ENCODE assay signal across 30 mouse cellular contexts in genomic region chr1:164480755-164481644, GRCm38 (mm10). TPM values are rescaled to one million over a fixed set of nuclear protein-coding genes. Genes with fewer than 3 reads are reported as not detected.
DNase-seq lines count a peak whose midpoint lies in the region; ATAC-seq and TF ChIP-seq lines count a peak whose summit lies in the region.
"Had no signal": no experiment of that assay in that cellular context is flagged by ENCODE, and none has a peak within 500 bp of the region (broad histone marks: within the 10 kb centered on the region; RNA-seq: fewer than 3 reads in every experiment).

No protein-coding gene starts in this region.

- no peak for TF ChIP-seq CTCF in small intestine, adult 2 months (IDR thresholded peaks at IDR 0.05; ENCODE audit: extremely low read depth, insufficient read length, insufficient replicate concordance, low read depth, low read length)

- H3K4me3 ChIP-seq in heart, embryonic 11.5 days (ENCODE audit: low read depth, low read length) = no peak overlapping the region
- H3K4me3 ChIP-seq in intestine, embryonic 14.5 days (ENCODE audit: low read depth, low read length) = no peak overlapping the region
- no peak overlapping the region for H3K4me3 ChIP-seq in intestine, embryonic 16.5 days (ENCODE audit: low read length)
- no peak overlapping the region for H3K4me3 ChIP-seq in small intestine, adult 2 months (ENCODE audit: low read depth, low read length)
- no peak overlapping the region for H3K4me3 ChIP-seq in limb, embryonic 10.5 days
- H3K4me3 ChIP-seq: embryonic facial prominence, embryonic 10.5 days; embryonic facial prominence, embryonic 13.5 days; erythroblast, embryonic 14.5 days; forebrain, embryonic 12.5 days; forebrain, embryonic 15.5 days; heart, embryonic 13.5 days had no signal

- no peak for TF ChIP-seq POLR2A in small intestine, adult 2 months (IDR thresholded peaks at IDR 0.05; ENCODE audit: low read depth, low read length)

- H3K36me3 ChIP-seq in heart, embryonic 11.5 days (ENCODE audit: control insufficient read depth, insufficient read depth, low read length) = no peaks in the 10 kb centered on the region
- H3K36me3 ChIP-seq in intestine, embryonic 14.5 days (ENCODE audit: control insufficient read depth, insufficient read depth, low read length) = no peaks in the 10 kb centered on the region
- H3K36me3 ChIP-seq in intestine, embryonic 16.5 days (ENCODE audit: control insufficient read depth, insufficient read depth, low read length) = no peaks in the 10 kb centered on the region
- H3K36me3 ChIP-seq in small intestine, adult 2 months (ENCODE audit: control insufficient read depth, insufficient read depth, low read length) = no peaks in the 10 kb centered on the region
- H3K36me3 ChIP-seq in limb, embryonic 10.5 days = no peaks in the 10 kb centered on the region
- H3K36me3 ChIP-seq: embryonic facial prominence, embryonic 10.5 days; embryonic facial prominence, embryonic 13.5 days; forebrain, embryonic 12.5 days; forebrain, embryonic 15.5 days; G1E; heart, embryonic 13.5 days had no signal

- no peaks in the 10 kb centered on the region for H3K27me3 ChIP-seq in heart, embryonic 11.5 days (ENCODE audit: control insufficient read depth, insufficient read depth, low read length)
- H3K27me3 ChIP-seq in intestine, embryonic 14.5 days (replicated peaks; ENCODE audit: control insufficient read depth, insufficient read depth, low read length) = no peaks in the 10 kb centered on the region
- H3K27me3 ChIP-seq in intestine, embryonic 16.5 days (replicated peaks; ENCODE audit: control insufficient read depth, insufficient read depth, low read length) = no peaks in the 10 kb centered on the region
- no peaks in the 10 kb centered on the region for H3K27me3 ChIP-seq in small intestine, adult 2 months (ENCODE audit: control insufficient read depth, insufficient read depth, low read length)
- H3K27me3 ChIP-seq in limb, embryonic 10.5 days (ENCODE audit: low read depth, poor library complexity, severe bottlenecking) = no peaks in the 10 kb centered on the region
- H3K27me3 ChIP-seq: CH12.LX; embryonic facial prominence, embryonic 13.5 days; forebrain, embryonic 15.5 days; heart, embryonic 13.5 days; Patski had no signal

- DNase-seq in heart, adult 11 months = peak; percentile 33
- DNase-seq in intestine, embryonic 14.5 days (ENCODE audit: low spot score) = peak; percentile 27
- no peak for DNase-seq in cerebellum, adult 18-20 months
- DNase-seq in left cerebral cortex, adult 8-10 months (ENCODE audit: low spot score in 2 of 2) = no peak
- no peak for DNase-seq in limb, embryonic 10.5 days (ENCODE audit: low spot score)
- DNase-seq: adrenal gland, postnatal 10 days; B cell, adult 2 months; cerebellum, adult 8-10 months; cerebellum, postnatal 10 days; cerebellum, postnatal 36 days; embryo, embryonic 11 days; gastrocnemius, postnatal 10 days; gastrocnemius, postnatal 36 days; heart, adult 18-20 months; heart, postnatal 14 days; heart, postnatal 4 days had no signal

- no peaks in the 10 kb centered on the region for H3K9me3 ChIP-seq in heart, embryonic 11.5 days (replicated peaks; ENCODE audit: control insufficient read depth, low read length)
- H3K9me3 ChIP-seq in intestine, embryonic 14.5 days (ENCODE audit: control insufficient read depth, low read length) = no peaks in the 10 kb centered on the region
- H3K9me3 ChIP-seq in intestine, embryonic 16.5 days (ENCODE audit: control insufficient read depth, low read length) = no peaks in the 10 kb centered on the region
- H3K9me3 ChIP-seq in limb, embryonic 10.5 days (replicated peaks) = no peaks in the 10 kb centered on the region
- H3K9me3 ChIP-seq: embryonic facial prominence, embryonic 10.5 days; embryonic facial prominence, embryonic 13.5 days; forebrain, embryonic 12.5 days; forebrain, embryonic 15.5 days; G1E; heart, embryonic 13.5 days had no signal

- no peak overlapping the region for H3K27ac ChIP-seq in heart, embryonic 11.5 days (ENCODE audit: low read depth, low read length)
- H3K27ac ChIP-seq in intestine, embryonic 14.5 days (ENCODE audit: low read depth) = peak overlapping the region; percentile 13; the same call in 1 of the 2 replicates
- H3K27ac ChIP-seq in intestine, embryonic 16.5 days (ENCODE audit: low read length) = peak overlapping the region; percentile 88
- H3K27ac ChIP-seq in small intestine, adult 2 months (ENCODE audit: insufficient read depth, low read depth, low read length) = peak overlapping the region; percentile 96
- no peak overlapping the region for H3K27ac ChIP-seq in limb, embryonic 10.5 days
- H3K27ac ChIP-seq: embryonic facial prominence, embryonic 10.5 days; embryonic facial prominence, embryonic 13.5 days; forebrain, embryonic 12.5 days; forebrain, embryonic 15.5 days; heart, embryonic 13.5 days; hindbrain, embryonic 14.5 days; hindbrain, postnatal 0 days had no signal

- 83% methylated on average over 5 of the region's 5 CpGs for WGBS in heart, embryonic 11.5 days (ENCODE audit: insufficient replicate concordance)
- WGBS in intestine, embryonic 14.5 days = 70% methylated on average over 5 of the region's 5 CpGs
- 60% methylated on average over 5 of the region's 5 CpGs for WGBS in intestine, embryonic 16.5 days
- WGBS in small intestine, adult 2 months = 35% methylated on average over 5 of the region's 5 CpGs
- WGBS in limb, embryonic 10.5 days = 87% methylated on average over 5 of the region's 5 CpGs

- no peaks in the 10 kb centered on the region; the same call in 1 of the 2 replicates for H3K4me1 ChIP-seq in heart, embryonic 11.5 days (ENCODE audit: control insufficient read depth, insufficient read depth, low read length)
- no peaks in the 10 kb centered on the region for H3K4me1 ChIP-seq in intestine, embryonic 14.5 days (replicated peaks; ENCODE audit: control insufficient read depth, insufficient read depth, low read length)
- H3K4me1 ChIP-seq in intestine, embryonic 16.5 days (ENCODE audit: control insufficient read depth, insufficient read depth, low read length) = 0 out of 2 replicates have a peak, but pooled peaks cover 4% of the 10 kb centered on the region
- H3K4me1 ChIP-seq in small intestine, adult 2 months (ENCODE audit: control insufficient read depth, insufficient read depth, insufficient read length, low read length) = peaks cover 3% of the 10 kb centered on the region; the same call in 1 of the 2 replicates
- no peaks in the 10 kb centered on the region for H3K4me1 ChIP-seq in limb, embryonic 10.5 days
- H3K4me1 ChIP-seq: embryonic facial prominence, embryonic 10.5 days; embryonic facial prominence, embryonic 13.5 days; forebrain, embryonic 12.5 days; forebrain, embryonic 15.5 days had no signal

- no peak for ATAC-seq in heart, embryonic 11.5 days (replicated peaks; ENCODE audit: insufficient number of reproducible peaks, low FRiP score, low TSS enrichment)
- peak; percentile 84 for ATAC-seq in intestine, embryonic 14.5 days (replicated peaks; ENCODE audit: low FRiP score, low TSS enrichment, low read depth)
- peak; percentile 94 for ATAC-seq in intestine, embryonic 16.5 days
- ATAC-seq: forebrain, embryonic 15.5 days; hindbrain, postnatal 0 days had no signal

- no peak overlapping the region for H3K9ac ChIP-seq in heart, embryonic 11.5 days (ENCODE audit: low read depth, low read length)
- H3K9ac ChIP-seq in intestine, embryonic 14.5 days (ENCODE audit: low read length) = no peak overlapping the region
- peak overlapping the region; percentile 14; the same call in 1 of the 2 replicates for H3K9ac ChIP-seq in intestine, embryonic 16.5 days (ENCODE audit: low read depth, low read length)
- H3K9ac ChIP-seq: embryonic facial prominence, embryonic 13.5 days; forebrain, embryonic 12.5 days; forebrain, embryonic 15.5 days; heart, embryonic 13.5 days; hindbrain, embryonic 14.5 days had no signal

- H3K4me2 ChIP-seq in heart, embryonic 11.5 days = no peak overlapping the region
- no peak overlapping the region for H3K4me2 ChIP-seq in intestine, embryonic 14.5 days (ENCODE audit: low read length)
- H3K4me2 ChIP-seq in intestine, embryonic 16.5 days (ENCODE audit: low read depth, low read length) = peak overlapping the region; percentile 17; the same call in 1 of the 2 replicates
- H3K4me2 ChIP-seq: embryonic facial prominence, embryonic 13.5 days; forebrain, embryonic 12.5 days; forebrain, embryonic 15.5 days; heart, embryonic 13.5 days; hindbrain, embryonic 14.5 days had no signal

RNA-seq across cellular contexts. Expression of gene Atp1b1, which starts 22.8 kb away (rescaled TPM):
- polyA plus RNA-seq in heart, embryonic 11.5 days (2014; fragmentation: Nextera tagmentation; extraction: Ambion mirVana) = 235 and 350 TPM in 2 replicates
- 89.7 and 101 TPM in 2 replicates for polyA plus RNA-seq in intestine, embryonic 14.5 days (2014; fragmentation: Nextera tagmentation; extraction: Ambion mirVana)
- 184 and 199 TPM in 2 replicates for polyA plus RNA-seq in intestine, embryonic 16.5 days (2015; fragmentation: Nextera tagmentation; extraction: Ambion mirVana)
- 204 and 369 TPM in 2 replicates for polyA plus RNA-seq in small intestine, adult 2 months (2012; rRNA removed)
- 1,000 to 10,000 TPM; 1,623 to 1,744 (median 1,693) TPM for total RNA-seq in left cerebral cortex, adult 8-10 months (2022)
- 1.7 and 2.6 TPM in 2 replicates for polyA plus RNA-seq in limb, embryonic 10.5 days (2016; fragmentation: Nextera tagmentation; extraction: Ambion mirVana)
- polyA plus RNA-seq: erythroblast, embryonic 14.5 days; G1E had no signal

Comparison
In these comparisons a context has a peak if more than half of its experiments do, and no peak if none do; other contexts are left out.
1. DNase-seq: peak in heart, adult 11 months (single experiment) and intestine, embryonic 14.5 days (single experiment); none in cerebellum, adult 18-20 months (0 of 2), left cerebral cortex, adult 8-10 months (0 of 2) and limb, embryonic 10.5 days (single experiment).
2. H3K27ac ChIP-seq: peak in intestine, embryonic 14.5 days (single experiment), intestine, embryonic 16.5 days (single experiment) and small intestine, adult 2 months (single experiment); none in heart, embryonic 11.5 days (single experiment) and limb, embryonic 10.5 days (single experiment).
3. RNA of gene Atp1b1, which starts 22.8 kb away (polyA plus RNA-seq): 204 to 369 TPM in small intestine, adult 2 months, 235 to 350 TPM in heart, embryonic 11.5 days, 184 to 199 TPM in intestine, embryonic 16.5 days and 89.7 to 101 TPM in intestine, embryonic 14.5 days; 1.7 to 2.6 TPM in limb, embryonic 10.5 days; every median in the first group is over 10 times any median in the second.